Comparison of ENCODE assay signal across 8 mouse cellular contexts in genomic region chr9:35108916-35109315, GRCm38 (mm10). TPM values are rescaled to one million over a fixed set of nuclear protein-coding genes. Genes with fewer than 3 reads are reported as not detected.
A peak's percentile ranks its signal among the peaks of the same experiment; 100 is the strongest.
DNase-seq lines count a peak whose midpoint lies in the region; ATAC-seq and TF ChIP-seq lines count a peak whose summit lies in the region.

No protein-coding gene starts in this region.

- no peaks in the 10 kb centered on the region for H3K9me3 ChIP-seq in forebrain, embryonic 10.5 days
- H3K9me3 ChIP-seq in forebrain, embryonic 11.5 days (ENCODE audit: control insufficient read depth, low read length) = no peaks in the 10 kb centered on the region
- no peaks in the 10 kb centered on the region for H3K9me3 ChIP-seq in liver, embryonic 16.5 days (replicated peaks; ENCODE audit: control insufficient read depth, low read length)

- no peak for DNase-seq in forebrain, embryonic 10.5 days (ENCODE audit: extremely low spot score, low spot score)
- DNase-seq in forebrain, embryonic 11.5 days (ENCODE audit: low spot score) = no peak
- peak; percentile 34 to 50 for DNase-seq in cerebellum, postnatal 25 days
- DNase-seq in gastrocnemius, postnatal 4 days (ENCODE audit: low spot score in 2 of 2) = peak; percentile 43 to 78
- DNase-seq in layer of hippocampus, adult 2 months (ENCODE audit: low spot score in 2 of 2) = peak; percentile 80 to 92

- TF ChIP-seq POLR2A in small intestine, adult 2 months (IDR thresholded peaks at IDR 0.05; ENCODE audit: low read depth, low read length) = no peak

- WGBS in forebrain, embryonic 10.5 days = 57% methylated on average over 5 of the region's 5 CpGs
- 58% methylated on average over 5 of the region's 5 CpGs for WGBS in forebrain, embryonic 11.5 days
- 65% methylated on average over 5 of the region's 5 CpGs for WGBS in liver, embryonic 16.5 days (ENCODE audit: insufficient replicate concordance)
- 65% methylated on average over 5 of the region's 5 CpGs for WGBS in small intestine, adult 2 months

- H3K4me3 ChIP-seq in forebrain, embryonic 10.5 days = no peak overlapping the region
- no peak overlapping the region for H3K4me3 ChIP-seq in forebrain, embryonic 11.5 days (ENCODE audit: low read depth, low read length)
- no peak overlapping the region for H3K4me3 ChIP-seq in layer of hippocampus, adult 2 months
- H3K4me3 ChIP-seq in liver, embryonic 16.5 days (ENCODE audit: low read depth, low read length) = no peak overlapping the region
- H3K4me3 ChIP-seq in small intestine, adult 2 months (ENCODE audit: low read depth, low read length) = no peak overlapping the region

- no peak for ATAC-seq in forebrain, embryonic 11.5 days (replicated peaks; ENCODE audit: low FRiP score)
- no peak for ATAC-seq in liver, embryonic 16.5 days (ENCODE audit: low read depth)
- ATAC-seq in monocyte, adult 5-6 weeks (replicated peaks; ENCODE audit: insufficient number of reproducible peaks, low FRiP score, low TSS enrichment, poor library complexity, severe bottlenecking) = no peak

- H3K9ac ChIP-seq in forebrain, embryonic 11.5 days (ENCODE audit: low read length) = no peak overlapping the region
- peak overlapping the region; percentile 32 for H3K9ac ChIP-seq in liver, embryonic 16.5 days (ENCODE audit: low read depth, low read length)

- no peaks in the 10 kb centered on the region for H3K36me3 ChIP-seq in forebrain, embryonic 10.5 days (replicated peaks)
- no peaks in the 10 kb centered on the region for H3K36me3 ChIP-seq in forebrain, embryonic 11.5 days (ENCODE audit: control insufficient read depth, insufficient read depth, low read length)
- no peaks in the 10 kb centered on the region for H3K36me3 ChIP-seq in liver, embryonic 16.5 days (ENCODE audit: control insufficient read depth, insufficient read depth)
- no peaks in the 10 kb centered on the region for H3K36me3 ChIP-seq in small intestine, adult 2 months (ENCODE audit: control insufficient read depth, insufficient read depth, low read length)

- no peaks in the 10 kb centered on the region for H3K27me3 ChIP-seq in forebrain, embryonic 10.5 days (ENCODE audit: poor library complexity, severe bottlenecking)
- H3K27me3 ChIP-seq in forebrain, embryonic 11.5 days (ENCODE audit: control insufficient read depth, insufficient read depth, low read length) = no peaks in the 10 kb centered on the region
- no peaks in the 10 kb centered on the region for H3K27me3 ChIP-seq in liver, embryonic 16.5 days (ENCODE audit: control insufficient read depth, insufficient read depth, low read depth, low read length)
- H3K27me3 ChIP-seq in small intestine, adult 2 months (ENCODE audit: control insufficient read depth, insufficient read depth, low read length) = no peaks in the 10 kb centered on the region

- TF ChIP-seq CTCF in layer of hippocampus, adult 2 months (conservative IDR thresholded peaks at IDR 0.05) = no peak
- no peak for TF ChIP-seq CTCF in small intestine, adult 2 months (IDR thresholded peaks at IDR 0.05; ENCODE audit: extremely low read depth, insufficient read length, insufficient replicate concordance, low read depth, low read length)

- H3K4me1 ChIP-seq in forebrain, embryonic 10.5 days = peaks cover 56% of the 10 kb centered on the region
- H3K4me1 ChIP-seq in forebrain, embryonic 11.5 days (replicated peaks; ENCODE audit: control insufficient read depth, insufficient read depth, low read length) = no peaks in the 10 kb centered on the region; the same call in 1 of the 2 replicates
- H3K4me1 ChIP-seq in liver, embryonic 16.5 days (ENCODE audit: control insufficient read depth, low read depth, low read length) = peaks cover 89% of the 10 kb centered on the region
- H3K4me1 ChIP-seq in small intestine, adult 2 months (ENCODE audit: control insufficient read depth, insufficient read depth, insufficient read length, low read length) = peaks cover 66% of the 10 kb centered on the region

- H3K27ac ChIP-seq in forebrain, embryonic 10.5 days = peak overlapping the region; percentile 73
- H3K27ac ChIP-seq in forebrain, embryonic 11.5 days (ENCODE audit: low read depth, low read length) = no peak overlapping the region
- peak overlapping the region; percentile 94 for H3K27ac ChIP-seq in layer of hippocampus, adult 2 months
- H3K27ac ChIP-seq in liver, embryonic 16.5 days (ENCODE audit: low read length) = no peak overlapping the region
- H3K27ac ChIP-seq in small intestine, adult 2 months (ENCODE audit: insufficient read depth, low read depth, low read length) = 0 out of 2 replicates have a peak overlapping the region, but pooled peaks have one; percentile 6

- no peak overlapping the region for H3K4me2 ChIP-seq in forebrain, embryonic 11.5 days (ENCODE audit: low read depth, low read length, severe bottlenecking)
- no peak overlapping the region for H3K4me2 ChIP-seq in liver, embryonic 16.5 days (ENCODE audit: low read depth, low read length)

RNA-seq across cellular contexts. Expression of gene St3gal4, which starts 10.2 kb away (rescaled TPM):
- 14.5 and 15.0 TPM in 2 replicates for polyA plus RNA-seq in forebrain, embryonic 10.5 days (2016; fragmentation: Nextera tagmentation; extraction: Ambion mirVana)
- 13.3 and 14.4 TPM in 2 replicates for polyA plus RNA-seq in forebrain, embryonic 11.5 days (2014; fragmentation: Nextera tagmentation; extraction: Ambion mirVana)
- total RNA-seq in gastrocnemius, postnatal 4 days (2021) = 10 to 100 TPM; 20.1 to 22.6 TPM
- total RNA-seq in layer of hippocampus, adult 2 months (2021) = 10 to 100 TPM; 25.8 to 29.0 TPM
- 21.7 and 22.3 TPM in 2 replicates for polyA plus RNA-seq in liver, embryonic 16.5 days (2015; fragmentation: Nextera tagmentation; extraction: Ambion mirVana)
- 97.6 and 354 TPM in 2 replicates for polyA plus RNA-seq in small intestine, adult 2 months (2012; rRNA removed)
- total RNA-seq in monocyte, adult 5-6 weeks (2017) = 110 to 141 TPM (median 113 TPM) in 3 replicates

Comparison
In these comparisons a context has a peak if more than half of its experiments do, and no peak if none do; other contexts are left out.
1. H3K27ac ChIP-seq: peak in forebrain, embryonic 10.5 days (single experiment), layer of hippocampus, adult 2 months (single experiment) and small intestine, adult 2 months (single experiment); none in forebrain, embryonic 11.5 days (single experiment) and liver, embryonic 16.5 days (single experiment).
2. DNase-seq: peak in cerebellum, postnatal 25 days (2 of 2), gastrocnemius, postnatal 4 days (2 of 2) and layer of hippocampus, adult 2 months (2 of 2); none in forebrain, embryonic 10.5 days (single experiment) and forebrain, embryonic 11.5 days (single experiment).